Mouse (Mus musculus) C2C12 (cell line): Measurements from ENCODE around the gene Ift122. TPM values are rescaled to one million over a fixed set of nuclear protein-coding genes. Genes with fewer than 3 reads are reported as not detected.

ENCODE experiments used
- H3K27me3 ChIP-seq: one replicate; pipeline ENCODE4 v1.6.1; 2011; ENCODE audit not compliant: control insufficient read depth, insufficient read depth, insufficient read length
- H3K36me3 ChIP-seq: one replicate; pipeline ENCODE4 v1.6.1; 2011; ENCODE audit not compliant: control insufficient read depth, insufficient read depth
- H3K4me3 ChIP-seq: one replicate; pipeline ENCODE4 v1.5.1; 2011; ENCODE audit warnings: mild to moderate bottlenecking, control low read depth; ENCODE audit not compliant: poor library complexity, insufficient read depth, severe bottlenecking
- H3K79me2 ChIP-seq: one replicate; pipeline ENCODE4 v1.6.1; 2011; ENCODE audit not compliant: control insufficient read depth, insufficient read depth
- H3K79me3 ChIP-seq: one replicate; pipeline ENCODE4 v1.6.1; 2011; ENCODE audit warnings: low read depth, control low read depth
- H3ac ChIP-seq: one replicate; pipeline ENCODE3; 2011; ENCODE audit warnings: low read depth; ENCODE audit not compliant: control insufficient read depth, insufficient read length
- CEBPB ChIP-seq: IDR thresholded peaks from one replicate; pipeline ENCODE4 v1.6.1; 2011; ENCODE audit warnings: low read depth, mild to moderate bottlenecking, control low read depth, moderate library complexity
- CTCF ChIP-seq: IDR thresholded peaks from one replicate; pipeline ENCODE4 v1.5.1; 2011; ENCODE audit not compliant: control insufficient read depth, insufficient read depth, insufficient read length
- FOSL1 ChIP-seq: IDR thresholded peaks from one replicate; pipeline ENCODE4 v1.8.0; 2011; ENCODE audit warnings: mild to moderate bottlenecking, low read length; ENCODE audit not compliant: poor library complexity, insufficient read depth, severe bottlenecking
- MAX ChIP-seq: IDR thresholded peaks from one replicate; pipeline ENCODE4 v1.6.1; 2011; ENCODE audit warnings: mild to moderate bottlenecking, control low read depth
- MYOD1 ChIP-seq: IDR thresholded peaks from one replicate; pipeline ENCODE4 v1.6.1; 2011; ENCODE audit warnings: low read depth; ENCODE audit not compliant: control insufficient read depth, insufficient read length
- MYOG ChIP-seq: IDR thresholded peaks from one replicate; pipeline ENCODE4 v1.6.1; 2011; ENCODE audit not compliant: control insufficient read depth, insufficient read length; ENCODE audit errors: extremely low read depth
- USF1 ChIP-seq: IDR thresholded peaks from one replicate; pipeline ENCODE4 v1.6.1; 2011; ENCODE audit warnings: low read depth, mild to moderate bottlenecking, control low read depth, moderate library complexity
- polyA plus RNA-seq: library from polyadenylated mRNA; unstranded; fragments of >200 nt; fragmentation: generic; extraction: Trizol; gene quantifications from one replicate; pipeline ENCODE4 v1.2.1, GENCODE M21; 2012; ENCODE audit warnings: missing spikeins

Ift122 gene
- polyA plus RNA-seq, 1 experiment: 13.4 TPM

- no peaks in the 10 kb centered on the region for H3K79me3 ChIP-seq
- no peaks in the 10 kb centered on the region for H3K79me2 ChIP-seq
- H3K36me3 ChIP-seq: no peaks in the 10 kb centered on the region
- H3ac ChIP-seq: no peak overlapping the region
- H3K4me3 ChIP-seq: no peak overlapping the region
- no peak for TF ChIP-seq USF1
- TF ChIP-seq MAX: no peak
- no peak for TF ChIP-seq FOSL1
- no peak for TF ChIP-seq MYOD1
- TF ChIP-seq CEBPB: no peak
- TF ChIP-seq CTCF: no peak
- no peaks in the 10 kb centered on the region for H3K27me3 ChIP-seq
These were observed 90.5 kb downstream of the Ift122 start for GRCm38 (mm10) chr6:115943498-115944427.

GRCm38 (mm10) chr6:115944638-115945037 is 91.4 kb downstream of the Ift122 start, which contains the start of gene H1foo:
H1foo (plus strand) TSS chr6:115944938.
- no peaks in the 10 kb centered on the region for H3K36me3 ChIP-seq
- H3K4me3 ChIP-seq: no peak within 1 kb of the TSS
- H3K79me3 ChIP-seq: no peaks in the 10 kb centered on the region
- H3ac ChIP-seq: no peak within 1 kb of the TSS
- H3K27me3 ChIP-seq: no peaks in the 10 kb centered on the region
- no peak for TF ChIP-seq MYOD1
- TF ChIP-seq CTCF: no peak
- TF ChIP-seq FOSL1: no peak
- TF ChIP-seq MYOG: no peak
- no peak for TF ChIP-seq MAX
- no peak for TF ChIP-seq USF1
- no peak for TF ChIP-seq CEBPB
- H3K79me2 ChIP-seq: no peaks in the 10 kb centered on the region

DNA sequence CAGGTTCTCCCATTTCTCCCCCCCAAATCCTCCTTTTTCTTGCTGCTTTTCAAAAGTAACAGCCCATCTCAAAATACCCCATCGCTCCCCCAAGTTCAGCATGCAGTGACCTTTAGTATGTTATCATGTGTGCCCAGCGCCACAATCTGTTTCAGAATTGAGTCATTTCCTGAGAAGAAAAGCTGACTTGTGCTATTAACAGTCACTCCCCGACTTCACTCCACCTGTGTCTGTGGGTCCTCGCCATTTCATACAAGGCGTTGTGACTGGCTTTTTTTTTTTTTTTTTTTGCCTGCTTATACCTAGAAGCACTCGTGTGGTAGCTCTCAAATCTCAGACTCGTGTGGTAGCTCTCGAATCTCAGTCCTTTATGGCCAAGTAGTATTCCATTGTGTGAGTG is 92.4 kb downstream of the Ift122 start:
- Histone ChIP-seq H3K4me3 (no peak overlapping the region), H3K79me3 (no peaks in the 10 kb centered on the region), H3K36me3 (no peaks in the 10 kb centered on the region), H3ac (no peak overlapping the region), H3K27me3 (no peaks in the 10 kb centered on the region), H3K79me2 (no peaks in the 10 kb centered on the region)
- no peak for TF ChIP-seq CTCF
- no peak for TF ChIP-seq USF1
- TF ChIP-seq MAX: no peak
- TF ChIP-seq MYOG: no peak
- no peak for TF ChIP-seq FOSL1
- no peak for TF ChIP-seq MYOD1
- TF ChIP-seq CEBPB: no peak

DNA sequence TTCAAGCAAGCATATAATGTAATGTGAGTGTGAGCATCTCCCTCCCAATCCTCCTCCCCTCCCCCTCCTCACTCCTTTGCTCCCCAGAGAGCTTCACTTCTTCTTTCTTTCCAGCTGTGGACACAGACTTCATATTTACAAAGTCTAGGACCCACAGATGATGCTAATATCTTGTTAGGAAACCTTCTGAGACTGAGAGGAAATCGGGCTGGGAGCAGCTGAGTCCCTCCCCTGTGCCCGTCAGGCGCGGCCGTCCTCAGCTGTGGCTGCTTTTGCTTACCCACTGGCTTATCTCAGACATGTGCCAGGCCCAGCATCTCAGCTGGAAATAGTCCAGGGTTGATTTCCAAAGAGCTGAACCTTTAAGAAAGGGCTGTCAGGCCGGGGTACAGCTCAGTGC is 93.1 kb downstream of the Ift122 start:
- no peaks in the 10 kb centered on the region for H3K27me3 ChIP-seq
- H3K4me3 ChIP-seq: no peak overlapping the region
- no peaks in the 10 kb centered on the region for H3K79me3 ChIP-seq
- no peaks in the 10 kb centered on the region for H3K79me2 ChIP-seq
- TF ChIP-seq MAX (no peak), FOSL1 (no peak), CTCF (no peak), USF1 (no peak), CEBPB (no peak), MYOG (no peak), MYOD1 (no peak)
- no peak overlapping the region for H3ac ChIP-seq
- H3K36me3 ChIP-seq: no peaks in the 10 kb centered on the region

- TF ChIP-seq CEBPB (no peak), CTCF (no peak), USF1 (no peak), MYOG (no peak), MAX (no peak), MYOD1 (no peak), FOSL1 (no peak)
- no peaks in the 10 kb centered on the region for H3K79me3 ChIP-seq
- no peak overlapping the region for H3ac ChIP-seq
- peaks cover 13% of the 10 kb centered on the region for H3K36me3 ChIP-seq
- no peaks in the 10 kb centered on the region for H3K27me3 ChIP-seq
- no peak overlapping the region for H3K4me3 ChIP-seq
- H3K79me2 ChIP-seq: no peaks in the 10 kb centered on the region
These were observed 101.3 kb downstream of the Ift122 start for GRCm38 (mm10) chr6:115954506-115955074.
